Mouse (Mus musculus) forebrain, embryonic 12.5 days (tissue): ENCODE data around the gene Gpc6. TPM values are rescaled to one million over a fixed set of nuclear protein-coding genes. Genes with fewer than 3 reads are reported as not detected.
A peak's percentile ranks its signal among the peaks of the same experiment; 100 is the strongest.

Source experiments
- ATAC-seq: fragments of 200-750 bp; cut with Nextera tagmentation; 2 replicates; pipeline ENCODE4 v1.8.0; 2017; ENCODE audit warnings: moderate TSS enrichment; ENCODE audit not compliant: low FRiP score
- H3K27ac ChIP-seq: fragments of 300-500 bp; sonication (generic); 2 replicates; pipeline ENCODE4 v1.5.1; 2016; ENCODE audit warnings: mild to moderate bottlenecking
- H3K27me3 ChIP-seq: fragments of 300-500 bp; sonication (generic); 2 replicates; pipeline ENCODE4 v1.6.1; 2016; ENCODE audit warnings: mild to moderate bottlenecking
- H3K36me3 ChIP-seq: fragments of 300-500 bp; sonication (generic); replicated peaks from 2 replicates; pipeline ENCODE4 v1.6.1; 2016; ENCODE audit warnings: mild to moderate bottlenecking
- H3K4me1 ChIP-seq: fragments of 300-500 bp; sonication (generic); 2 replicates; pipeline ENCODE4 v1.6.1; 2016
- H3K4me2 ChIP-seq: fragments of 300-500 bp; sonication (generic); 2 replicates; pipeline ENCODE4 v1.6.1; 2016; ENCODE audit warnings: mild to moderate bottlenecking, moderate library complexity
- H3K4me3 ChIP-seq: fragments of 300-500 bp; sonication (generic); replicated peaks from 2 replicates; pipeline ENCODE4 v1.5.1; 2016; ENCODE audit warnings: mild to moderate bottlenecking
- H3K9ac ChIP-seq: fragments of 300-500 bp; sonication (generic); 2 replicates; pipeline ENCODE4 v1.6.1; 2016; ENCODE audit warnings: mild to moderate bottlenecking
- H3K9me3 ChIP-seq: fragments of 300-500 bp; sonication (generic); 2 replicates; pipeline ENCODE4 v1.6.1; 2016
- WGBS: fragments of 180-500 bp; shearing (Covaris S2); methylation state at CpG from one replicate; pipeline ENCODE4 v1.1.7; 2016; 5-methylcytosine and 5-hydroxymethylcytosine counted together
- polyA plus RNA-seq: library from polyadenylated mRNA; unstranded; fragments of >200 nt; fragmentation: Nextera tagmentation; extraction: Ambion mirVana; gene quantifications from 2 replicates; pipeline ENCODE4 v1.2.1, GENCODE M21; 2016

Gene Gpc6
- polyA plus RNA-seq, 1 experiment from 2014 or later, result 37.7 TPM

DNA sequence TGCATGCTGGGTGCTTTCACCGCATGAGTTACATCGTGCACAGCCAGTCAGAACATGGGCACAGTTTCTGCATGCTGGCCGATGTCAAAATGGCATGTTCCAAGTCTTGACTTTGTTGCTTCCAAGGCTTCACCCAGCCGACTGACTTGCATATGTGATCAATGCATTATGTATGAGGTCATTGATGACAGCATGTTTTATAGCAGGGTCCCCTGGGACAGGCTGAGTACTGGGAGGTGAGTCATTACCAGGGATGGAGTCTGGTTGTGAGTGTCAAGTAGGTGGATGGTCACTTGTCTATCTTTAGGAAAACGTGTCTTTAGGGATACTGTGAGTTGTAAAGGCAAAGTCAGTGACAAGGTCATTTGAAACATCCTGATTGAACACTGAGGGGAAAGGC, 929.4 kb downstream of the Gpc6 start:
- no peak overlapping the region for H3K9ac ChIP-seq
- WGBS, result 84% methylated on average over 5 of the region's 5 CpGs

DNA sequence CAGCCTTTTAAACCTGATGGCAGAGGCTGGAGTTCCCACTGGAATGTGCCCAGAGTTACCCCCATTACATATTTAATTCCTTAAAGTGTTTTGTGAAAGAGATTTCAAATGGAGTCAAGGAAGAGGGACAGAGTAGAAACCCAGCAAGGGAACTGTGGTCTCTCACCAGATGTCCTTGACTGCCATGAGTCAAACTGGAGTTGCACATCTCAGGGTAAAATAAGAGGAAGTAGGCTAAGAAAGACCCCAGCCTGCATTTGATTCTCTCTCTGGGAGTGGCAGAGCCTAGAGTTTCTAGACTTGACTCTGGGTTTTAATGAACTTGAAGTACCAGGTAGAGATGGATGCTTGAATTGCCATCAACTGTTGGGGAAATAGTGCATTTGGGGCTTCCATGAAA, 946.2 kb downstream of the Gpc6 start:
- H3K4me3 ChIP-seq, result no peak overlapping the region
- H3K27me3 ChIP-seq, result no peaks in the 10 kb centered on the region
- H3K36me3 ChIP-seq, result no peaks in the 10 kb centered on the region
- no peak overlapping the region for H3K27ac ChIP-seq
- H3K4me2 ChIP-seq, result no peak overlapping the region
- no peaks in the 10 kb centered on the region for H3K9me3 ChIP-seq
- no peak for ATAC-seq
- H3K9ac ChIP-seq, result no peak overlapping the region
- H3K4me1 ChIP-seq, result no peaks in the 10 kb centered on the region

More for the DNA sequence above, 929.4 kb downstream of the Gpc6 start:
- no peak for ATAC-seq
- no peak overlapping the region for H3K27ac ChIP-seq
- no peak overlapping the region for H3K4me3 ChIP-seq
- H3K4me2 ChIP-seq, result no peak overlapping the region
- H3K9me3 ChIP-seq, result no peaks in the 10 kb centered on the region
- H3K36me3 ChIP-seq, result no peaks in the 10 kb centered on the region
- no peaks in the 10 kb centered on the region for H3K4me1 ChIP-seq
- no peaks in the 10 kb centered on the region for H3K27me3 ChIP-seq

GRCm38 (mm10) chr14:117879313-117879712, 954.2 kb downstream of the Gpc6 start:
- no peak overlapping the region for H3K4me2 ChIP-seq
- H3K9ac ChIP-seq, result no peak overlapping the region
- ATAC-seq, result no peak
- no peaks in the 10 kb centered on the region for H3K36me3 ChIP-seq
- H3K4me3 ChIP-seq, result no peak overlapping the region
- H3K27me3 ChIP-seq, result no peaks in the 10 kb centered on the region
- no peaks in the 10 kb centered on the region for H3K9me3 ChIP-seq
- WGBS, result 94% methylated on average over 9 of the region's 9 CpGs
- no peak overlapping the region for H3K27ac ChIP-seq
- H3K4me1 ChIP-seq, result no peaks in the 10 kb centered on the region; the same call in 1 of the 2 replicates

- Histone ChIP-seq H3K4me2 (no peak overlapping the region), H3K36me3 (no peaks in the 10 kb centered on the region), H3K9me3 (no peaks in the 10 kb centered on the region), H3K27ac (no peak overlapping the region), H3K4me1 (no peaks in the 10 kb centered on the region; the same call in 1 of the 2 replicates), H3K4me3 (no peak overlapping the region), H3K27me3 (no peaks in the 10 kb centered on the region), H3K9ac (no peak overlapping the region)
- no peak for ATAC-seq
- 62% methylated on average over 6 of the region's 6 CpGs for WGBS
Observed at GRCm38 (mm10) chr14:117881112-117881511, 956.0 kb downstream of the Gpc6 start.

- Histone ChIP-seq H3K27ac (no peak overlapping the region), H3K9me3 (no peaks in the 10 kb centered on the region), H3K9ac (no peak overlapping the region), H3K27me3 (no peaks in the 10 kb centered on the region), H3K4me1 (no peaks in the 10 kb centered on the region; the same call in 1 of the 2 replicates), H3K4me3 (no peak overlapping the region), H3K36me3 (no peaks in the 10 kb centered on the region), H3K4me2 (no peak overlapping the region)
- 61% methylated on average over 3 of the region's 3 CpGs for WGBS
- no peak for ATAC-seq
Observed at GRCm38 (mm10) chr14:117882222-117882621, 957.1 kb downstream of the Gpc6 start.

DNA sequence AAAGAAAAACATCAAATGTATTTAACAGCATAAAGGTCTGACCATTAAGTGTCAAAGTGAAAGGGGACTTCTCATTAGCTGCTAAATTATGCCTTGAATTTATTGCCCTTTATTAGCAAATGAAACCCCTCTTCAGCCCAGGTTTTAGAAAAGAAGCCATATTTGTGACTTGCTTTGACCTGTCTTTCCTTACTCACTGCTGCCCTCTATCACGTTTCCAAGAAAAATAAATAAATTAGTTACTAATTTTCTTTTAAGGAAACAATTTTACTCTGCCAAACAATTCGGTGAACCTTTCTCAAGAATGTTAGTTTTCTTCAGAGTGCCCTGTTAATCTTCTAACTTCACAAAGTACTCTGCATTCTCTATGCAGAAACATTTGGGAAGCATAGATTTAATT, 964.5 kb downstream of the Gpc6 start:
- H3K4me3 ChIP-seq, result no peak overlapping the region
- H3K4me1 ChIP-seq, result peaks cover 7% of the 10 kb centered on the region
- no peak for ATAC-seq
- H3K9ac ChIP-seq, result no peak overlapping the region
- no peak overlapping the region for H3K4me2 ChIP-seq
- no peaks in the 10 kb centered on the region for H3K9me3 ChIP-seq
- no peaks in the 10 kb centered on the region for H3K27me3 ChIP-seq
- H3K27ac ChIP-seq, result no peak overlapping the region
- 65% methylated on average over 2 of the region's 2 CpGs for WGBS
- H3K36me3 ChIP-seq, result no peaks in the 10 kb centered on the region

GRCm38 (mm10) chr14:117891426-117891825, 966.3 kb downstream of the Gpc6 start:
- ATAC-seq, result no peak

DNA sequence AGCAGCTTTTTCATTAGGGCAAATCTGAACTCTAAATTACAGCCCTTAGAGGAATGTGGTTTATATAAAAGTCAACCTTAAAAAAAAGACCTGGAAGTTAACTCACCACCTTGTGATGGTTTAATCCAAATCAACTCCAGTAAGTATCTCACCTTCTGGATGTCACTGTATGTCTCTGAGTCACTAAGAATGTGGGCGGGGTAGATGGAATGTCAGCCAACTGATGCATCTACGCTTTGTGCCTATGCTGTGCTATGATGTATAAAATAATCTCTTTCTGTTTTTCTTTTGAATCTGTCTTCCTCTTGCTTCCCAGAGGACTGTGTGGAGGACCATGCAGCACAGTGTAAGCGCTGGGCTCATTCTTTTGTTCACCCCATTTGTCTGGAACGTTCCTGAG, 966.9 kb downstream of the Gpc6 start:
- H3K9me3 ChIP-seq, result no peaks in the 10 kb centered on the region
- H3K27ac ChIP-seq, result no peak overlapping the region
- H3K4me2 ChIP-seq, result no peak overlapping the region
- H3K4me3 ChIP-seq, result no peak overlapping the region
- H3K27me3 ChIP-seq, result no peaks in the 10 kb centered on the region
- 87% methylated on average over 4 of the region's 4 CpGs for WGBS
- no peak overlapping the region for H3K9ac ChIP-seq
- no peak for ATAC-seq
- H3K36me3 ChIP-seq, result no peaks in the 10 kb centered on the region
- H3K4me1 ChIP-seq, result peaks cover 19% of the 10 kb centered on the region

More at GRCm38 (mm10) chr14:117891426-117891825, 966.3 kb downstream of the Gpc6 start:
- Histone ChIP-seq H3K9me3 (no peaks in the 10 kb centered on the region), H3K27me3 (no peaks in the 10 kb centered on the region), H3K9ac (no peak overlapping the region), H3K4me1 (peaks cover 19% of the 10 kb centered on the region), H3K4me2 (no peak overlapping the region), H3K27ac (no peak overlapping the region), H3K4me3 (no peak overlapping the region), H3K36me3 (no peaks in the 10 kb centered on the region)
- 78% methylated on average over 7 of the region's 7 CpGs for WGBS

GRCm38 (mm10) chr14:117894869-117895538, 969.9 kb downstream of the Gpc6 start:
- H3K4me2 ChIP-seq, result peak overlapping the region; percentile 8; the same call in 1 of the 2 replicates
- H3K27ac ChIP-seq, result peak overlapping the region; percentile 37
- no peak overlapping the region for H3K4me3 ChIP-seq
- H3K27me3 ChIP-seq, result no peaks in the 10 kb centered on the region
- H3K36me3 ChIP-seq, result no peaks in the 10 kb centered on the region
- peaks cover 23% of the 10 kb centered on the region for H3K4me1 ChIP-seq
- peak; percentile 68 for ATAC-seq
- H3K9ac ChIP-seq, result no peak overlapping the region
- no peaks in the 10 kb centered on the region for H3K9me3 ChIP-seq
- WGBS, result 63% methylated on average over 10 of the region's 10 CpGs

DNA sequence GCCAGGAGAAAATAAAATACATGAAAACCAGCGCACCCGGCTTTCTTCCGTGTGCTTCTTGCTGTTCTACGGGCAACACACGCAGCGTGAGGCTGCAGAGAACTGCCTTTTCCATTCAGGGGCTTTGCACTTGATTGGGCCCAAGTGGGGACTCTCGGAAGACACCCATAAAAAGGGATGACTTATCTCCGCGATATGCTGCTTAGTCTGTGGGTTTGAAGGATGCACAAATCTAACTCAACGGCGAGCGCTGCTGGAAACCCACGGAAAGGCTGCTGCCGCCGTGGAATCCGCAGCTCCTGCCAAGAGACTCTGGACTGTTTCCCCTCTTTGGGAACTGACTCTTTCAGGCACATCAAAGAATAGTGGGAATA, 970.4 kb downstream of the Gpc6 start:
- 76% methylated on average over 16 of the region's 16 CpGs for WGBS
- Histone ChIP-seq H3K36me3 (no peaks in the 10 kb centered on the region), H3K9me3 (no peaks in the 10 kb centered on the region), H3K4me1 (peaks cover 21% of the 10 kb centered on the region), H3K27ac (peak overlapping the region; percentile 37), H3K27me3 (no peaks in the 10 kb centered on the region), H3K4me2 (peak overlapping the region; percentile 8; the same call in 1 of the 2 replicates), H3K4me3 (no peak overlapping the region), H3K9ac (no peak overlapping the region)
- no peak for ATAC-seq

DNA sequence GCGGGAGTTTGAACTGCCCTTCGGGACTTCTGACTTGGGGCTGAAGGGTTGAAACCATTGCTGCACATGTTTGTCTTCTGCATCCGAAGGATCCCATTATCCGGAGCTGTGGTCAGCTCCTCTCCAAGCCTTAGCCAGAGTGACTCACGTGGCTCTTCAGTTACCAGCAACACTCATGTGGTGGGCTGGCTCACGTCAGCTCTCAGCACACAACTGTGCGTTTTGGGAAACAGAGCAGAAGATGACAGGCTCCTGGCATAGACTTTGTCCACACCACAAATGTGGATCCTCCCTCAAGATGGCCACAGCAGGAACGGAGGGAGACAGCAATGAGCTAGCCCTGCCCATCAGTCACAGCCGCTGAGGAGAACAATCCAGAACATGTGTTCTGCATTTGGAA, 979.2 kb downstream of the Gpc6 start:
- WGBS, result 89% methylated on average over 9 of the region's 9 CpGs
- Histone ChIP-seq H3K4me2 (no peak overlapping the region), H3K27ac (no peak overlapping the region), H3K9ac (no peak overlapping the region), H3K9me3 (no peaks in the 10 kb centered on the region), H3K4me1 (peaks cover 16% of the 10 kb centered on the region), H3K27me3 (no peaks in the 10 kb centered on the region), H3K4me3 (no peak overlapping the region), H3K36me3 (no peaks in the 10 kb centered on the region)
- no peak for ATAC-seq

- no peak overlapping the region for H3K4me3 ChIP-seq
- H3K27me3 ChIP-seq, result no peaks in the 10 kb centered on the region
- H3K4me1 ChIP-seq, result peaks cover 20% of the 10 kb centered on the region
- no peaks in the 10 kb centered on the region for H3K9me3 ChIP-seq
- H3K36me3 ChIP-seq, result no peaks in the 10 kb centered on the region
- peak; percentile 5; the same call in 1 of the 2 replicates for ATAC-seq
- H3K4me2 ChIP-seq, result peak overlapping the region; percentile 21; the same call in 1 of the 2 replicates
- no peak overlapping the region for H3K27ac ChIP-seq
- whole genome bisulfite sequencing, result 30% methylated on average over 10 of the region's 10 CpGs
- H3K9ac ChIP-seq, result no peak overlapping the region
Observed at GRCm38 (mm10) chr14:117905701-117906100, 980.6 kb downstream of the Gpc6 start.

GRCm38 (mm10) chr14:117906361-117906760, 981.2 kb downstream of the Gpc6 start:
- peak; percentile 28; the same call in 1 of the 2 replicates for ATAC-seq
- Histone ChIP-seq H3K4me3 (no peak overlapping the region), H3K9ac (no peak overlapping the region), H3K27ac (no peak overlapping the region), H3K36me3 (no peaks in the 10 kb centered on the region), H3K27me3 (no peaks in the 10 kb centered on the region), H3K4me1 (peaks cover 20% of the 10 kb centered on the region), H3K9me3 (no peaks in the 10 kb centered on the region), H3K4me2 (peak overlapping the region; percentile 21; the same call in 1 of the 2 replicates)
- 45% methylated on average over 5 of the region's 5 CpGs for WGBS
